Mouse (Mus musculus) lung, adult 10 weeks (tissue): Measurements from ENCODE around the gene Fh1. TPM values are rescaled to one million over a fixed set of nuclear protein-coding genes. Genes with fewer than 3 reads are reported as not detected.

Experiments
- polyA plus RNA-seq: library from polyadenylated mRNA; stranded (reverse); fragments of 350-450 nt; fragmentation: Illumina TruSeq; extraction: RNeasy Lipid Tissue Mini Kit (QIAGEN cat#74804); gene quantifications from one replicate; pipeline ENCODE4 v1.2.3, GENCODE M21; 2014; ENCODE audit warnings: low read depth, low replicate concordance; ENCODE audit not compliant: insufficient read depth

Fh1 gene
- 79.1 TPM for polyA plus RNA-seq

GRCm38 (mm10) chr1:175625257-175625879, at the start of gene Fh1:
Gene Fh1, minus strand, starts transcription at chr1:175625635.

DNA sequence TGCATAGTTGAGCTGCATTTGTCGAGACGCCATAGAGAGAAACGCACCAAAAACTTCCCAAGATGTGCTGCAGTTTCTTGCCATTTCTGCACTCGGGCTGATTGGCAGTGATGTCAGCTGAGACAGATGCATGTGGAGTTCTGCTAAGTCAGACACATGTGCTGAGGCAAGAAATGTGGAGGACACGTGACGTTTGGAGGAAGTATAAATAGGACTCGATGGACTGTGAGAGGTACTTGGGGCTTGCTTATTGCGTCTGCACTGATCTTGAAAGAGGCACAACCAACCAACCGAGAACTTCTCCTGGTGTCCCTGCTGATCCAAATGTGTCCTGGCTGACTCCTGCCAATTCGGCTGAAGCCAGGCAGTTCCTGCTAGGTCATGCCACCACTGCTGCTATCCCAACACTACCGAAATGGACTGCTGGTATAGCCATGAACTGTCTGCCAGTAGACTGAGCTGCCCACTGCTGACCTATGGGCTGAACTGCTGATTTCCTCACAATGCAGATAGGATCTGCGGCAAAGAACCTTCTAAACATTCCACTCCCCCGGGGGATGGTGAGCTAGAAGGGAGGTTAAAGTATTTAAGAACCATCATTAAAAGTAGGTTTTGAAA, 5.5 kb downstream of the Fh1 start, which contains the start of gene Kmo:
TSS of gene Kmo (plus strand) at position 568 of the 618 bp plus-strand sequence.

Other genes with a start within 250 kb of the Fh1 start
- gene Rgs7, start 133.1 kb downstream of the Fh1 start, polyA plus RNA-seq = 0.18 TPM
- gene Kmo, start 5.3 kb downstream of the Fh1 start, polyA plus RNA-seq = 3.1 TPM
- gene Opn3, start 67.1 kb upstream of the Fh1 start, polyA plus RNA-seq = 1.6 TPM
- gene Chml, start 67.3 kb upstream of the Fh1 start, polyA plus RNA-seq = 2.6 TPM
- not detected for gene Wdr64, start 73.0 kb upstream of the Fh1 start, polyA plus RNA-seq